Mouse (Mus musculus) layer of hippocampus, postnatal 25 days (tissue): ENCODE results near the gene Fbxw5. TPM values are rescaled to one million over a fixed set of nuclear protein-coding genes. Genes with fewer than 3 reads are reported as not detected.

ENCODE experiments used
- DNase-seq, 2 experiments: peaks; one replicate each; pipeline ENCODE4 v3.0.0; 2022; ENCODE audit warnings: mixed read lengths in 2 of 2, low spot score in 1 of 2; ENCODE audit errors: extremely low spot score in 1 of 2
- total RNA-seq, 2 experiments: library from RNA; stranded (reverse); gene quantifications; 2 replicates each; pipeline ENCODE4 v1.2.3; 2021

Fbxw5 gene
- total RNA-seq, 2 experiments from 2014 or later, result 114 to 131 TPM

DNA sequence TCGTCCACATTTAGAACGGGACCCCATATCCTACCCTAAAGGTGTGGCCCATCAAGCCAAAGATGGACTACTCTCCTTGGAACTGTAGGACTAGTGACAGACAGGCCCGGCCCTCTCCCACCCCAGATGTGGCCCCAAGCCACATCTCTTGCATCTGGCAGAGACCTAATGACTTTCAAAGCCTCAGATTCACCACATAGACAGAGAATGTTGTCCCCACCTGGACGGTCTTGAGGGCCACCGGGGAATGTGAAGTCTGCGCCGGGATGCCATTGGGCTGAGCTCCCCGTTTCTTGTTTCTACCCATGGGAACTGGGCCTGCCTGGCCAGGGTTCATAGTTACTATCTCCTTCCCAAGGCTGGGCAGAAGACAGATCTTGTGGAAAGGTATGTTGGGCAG is 23.0 kb upstream of the Fbxw5 start:
- DNase-seq, result no peak

DNA sequence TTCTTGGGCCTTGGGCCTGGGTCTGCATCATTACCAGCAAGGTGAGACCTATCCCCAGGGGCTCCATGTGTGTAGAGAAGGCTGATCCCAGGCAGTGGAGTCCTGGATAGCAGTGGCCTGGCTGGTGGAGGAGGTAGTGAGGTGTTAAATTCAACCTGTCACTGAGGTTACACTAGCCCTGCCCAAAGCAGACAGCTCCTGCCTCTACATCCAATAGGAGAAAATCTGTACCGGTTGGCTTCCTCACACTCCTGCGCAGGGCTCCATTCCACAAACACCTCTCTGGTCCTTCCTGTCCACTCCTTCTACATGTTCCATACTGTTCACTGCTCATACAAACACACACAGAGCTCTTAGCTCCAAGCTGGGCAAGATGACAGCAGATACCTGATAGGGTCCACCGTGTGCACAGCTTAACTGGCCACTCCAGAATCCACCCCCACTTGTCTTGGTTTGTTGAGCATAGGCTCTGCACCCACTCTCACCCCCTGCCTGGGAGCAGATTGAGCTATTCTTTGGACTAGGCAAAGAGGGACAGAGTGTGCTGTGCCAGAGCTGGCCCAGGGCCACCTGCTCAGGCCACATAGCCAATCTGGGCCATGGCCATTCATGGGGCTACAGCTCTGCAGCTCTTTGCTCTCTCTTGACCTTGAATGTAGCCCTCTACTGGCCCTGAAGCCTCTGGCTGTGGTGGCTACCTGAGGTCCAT is 22.4 kb upstream of the Fbxw5 start:
- peak in 1 of 2 experiments; percentile 31 for DNase-seq

- DNase-seq, result no peak
These were observed 20.8 kb upstream of the Fbxw5 start for GRCm38 (mm10) chr2:25479551-25480311.

DNA sequence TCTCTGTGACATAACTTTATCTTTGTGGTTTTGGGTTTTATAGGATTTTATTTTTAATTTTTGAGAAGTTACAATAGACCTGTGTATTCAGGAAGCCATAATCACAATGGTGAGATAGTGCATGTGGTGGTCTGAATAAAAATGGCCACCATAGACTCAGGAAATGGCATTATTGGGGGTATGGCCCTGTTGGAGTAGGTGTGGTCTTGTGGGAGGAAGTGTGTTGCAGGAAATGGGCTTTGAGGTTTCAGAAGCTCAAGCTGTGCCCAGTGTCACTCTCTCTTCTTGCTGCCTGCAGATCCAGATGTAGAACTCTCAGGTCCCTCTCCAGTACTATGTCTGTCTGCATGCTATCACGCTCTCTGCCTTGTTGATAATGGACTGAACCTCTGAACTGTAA is 20.0 kb upstream of the Fbxw5 start:
- no peak for DNase-seq

DNA sequence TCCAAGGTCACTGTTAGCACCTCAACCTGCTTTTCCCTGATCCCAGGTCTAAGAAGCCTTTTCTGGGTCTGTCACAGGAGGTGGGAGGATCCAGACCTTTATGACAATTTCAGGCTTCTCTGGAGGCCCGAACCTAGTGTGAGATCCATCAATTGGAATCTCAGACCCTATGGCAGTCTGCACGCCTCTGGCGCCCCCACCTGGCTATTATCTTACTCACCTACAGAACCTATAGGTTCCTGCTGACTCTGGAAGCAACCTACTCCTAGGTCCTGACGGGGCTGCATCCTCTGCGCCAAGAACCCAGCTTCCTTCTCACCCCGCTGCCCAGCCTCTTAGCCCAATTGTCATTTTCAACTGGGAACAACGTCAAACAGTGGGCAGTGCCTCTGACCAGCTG is 17.6 kb upstream of the Fbxw5 start:
- peak in 1 of 2 experiments; percentile 37 for DNase-seq

DNA sequence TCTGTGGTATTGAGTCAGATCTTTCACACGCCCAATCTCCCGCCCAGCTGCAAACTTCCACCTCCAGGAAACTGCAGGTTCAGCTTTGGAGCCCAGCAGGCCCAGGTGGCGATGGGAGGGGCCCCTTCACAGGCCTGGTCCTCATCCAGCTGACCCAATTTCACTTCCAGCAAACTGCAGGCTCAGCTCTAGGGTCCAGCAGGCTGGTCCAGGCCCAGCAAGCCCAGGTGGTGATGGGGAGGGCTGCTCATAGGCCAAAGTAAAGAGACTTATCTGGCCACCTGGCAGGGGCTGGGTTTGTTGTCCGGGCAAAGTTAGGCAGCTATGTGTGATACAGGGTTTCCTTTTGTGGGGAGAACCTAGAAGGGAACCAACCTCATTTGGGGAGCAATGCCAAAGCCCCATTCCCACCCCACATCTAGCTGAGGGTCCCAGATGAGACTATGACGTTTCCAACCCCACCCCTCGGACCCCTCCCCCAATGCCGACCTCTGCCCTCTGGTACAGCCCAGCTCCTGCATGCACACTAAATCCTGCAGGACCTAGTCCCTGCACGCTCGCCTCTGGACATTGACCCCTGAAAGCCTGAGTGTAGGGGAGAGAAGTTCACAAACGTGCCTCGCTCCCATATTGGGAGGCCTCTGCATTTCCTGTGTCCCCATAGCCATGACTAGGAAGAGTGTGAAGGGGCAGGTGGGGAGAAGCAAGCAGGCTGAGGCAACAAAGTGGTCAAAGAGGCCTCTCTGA is 15.5 kb upstream of the Fbxw5 start:
- no peak for DNase-seq

- DNase-seq, result no peak
These were observed 12.4 kb upstream of the Fbxw5 start for GRCm38 (mm10) chr2:25487965-25488670.

GRCm38 (mm10) chr2:25488671-25489068 is 11.9 kb upstream of the Fbxw5 start:
- no peak for DNase-seq

DNA sequence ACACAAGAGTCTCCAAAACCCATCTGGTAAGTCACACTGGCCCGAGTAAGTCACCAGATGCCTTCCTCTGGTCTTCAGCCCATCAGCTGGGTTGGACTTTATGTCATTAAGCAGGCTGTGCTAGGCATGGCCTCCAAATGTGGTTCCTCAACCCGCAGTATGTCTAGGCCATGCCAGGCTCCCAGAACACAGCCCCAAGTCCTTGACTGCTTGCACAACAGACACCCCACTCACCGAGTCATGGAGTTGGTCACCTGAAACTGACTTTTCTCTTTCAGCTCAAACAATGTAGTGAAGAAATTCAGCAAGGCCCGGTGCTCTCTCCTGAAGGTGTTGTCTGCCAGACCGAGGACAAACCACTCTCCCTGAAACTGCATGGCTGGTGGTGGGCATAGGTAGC is 7.6 kb upstream of the Fbxw5 start:
- no peak for DNase-seq

GRCm38 (mm10) chr2:25493476-25493961 is 7.0 kb upstream of the Fbxw5 start, which contains the start of gene Lcn12:
Lcn12 (minus strand) TSS chr2:25493911.
- no peak for DNase-seq

GRCm38 (mm10) chr2:25496462-25496861 is 4.1 kb upstream of the Fbxw5 start:
- DNase-seq, result no peak

DNA sequence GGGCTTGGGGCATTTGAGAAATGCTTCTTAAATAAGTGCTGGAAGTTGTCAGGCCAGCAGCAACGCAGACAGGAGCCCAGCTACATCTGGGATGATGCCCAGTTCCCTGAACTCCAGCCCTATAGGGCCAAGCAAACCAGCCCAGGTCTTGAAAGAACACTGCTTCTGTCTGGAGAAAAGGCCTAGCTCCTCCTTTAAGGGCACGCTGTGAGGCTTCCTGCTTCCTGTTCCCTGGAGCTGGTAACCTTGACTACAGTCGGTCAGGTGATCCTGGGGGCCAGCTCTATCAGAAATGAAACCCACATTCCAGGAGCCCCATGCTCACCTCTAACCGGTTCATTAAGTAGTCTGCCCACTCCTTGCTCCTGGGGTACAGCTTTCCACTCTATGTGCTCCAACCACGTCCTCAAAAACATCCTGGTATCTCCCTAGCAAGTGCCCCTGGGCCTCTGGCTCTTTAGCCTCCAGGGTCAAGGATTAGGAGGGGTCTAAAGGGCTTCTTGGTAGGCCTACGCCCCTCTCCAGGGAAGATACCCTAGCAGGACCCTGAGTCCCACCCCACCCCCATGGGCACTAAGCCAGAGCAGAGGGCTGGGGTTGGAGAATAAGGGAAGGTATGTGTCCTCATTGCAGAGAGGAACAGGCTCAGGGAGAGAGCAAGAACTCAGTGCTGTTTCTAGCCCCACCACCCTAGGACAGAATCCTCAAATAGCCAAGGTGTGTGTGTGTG is 2.5 kb upstream of the Fbxw5 start:
- DNase-seq, result no peak

GRCm38 (mm10) chr2:25498622-25499478 is 1.7 kb upstream of the Fbxw5 start:
- no peak for DNase-seq

GRCm38 (mm10) chr2:25500071-25500575 is 427 bp upstream of the Fbxw5 start:
- no peak for DNase-seq

DNA sequence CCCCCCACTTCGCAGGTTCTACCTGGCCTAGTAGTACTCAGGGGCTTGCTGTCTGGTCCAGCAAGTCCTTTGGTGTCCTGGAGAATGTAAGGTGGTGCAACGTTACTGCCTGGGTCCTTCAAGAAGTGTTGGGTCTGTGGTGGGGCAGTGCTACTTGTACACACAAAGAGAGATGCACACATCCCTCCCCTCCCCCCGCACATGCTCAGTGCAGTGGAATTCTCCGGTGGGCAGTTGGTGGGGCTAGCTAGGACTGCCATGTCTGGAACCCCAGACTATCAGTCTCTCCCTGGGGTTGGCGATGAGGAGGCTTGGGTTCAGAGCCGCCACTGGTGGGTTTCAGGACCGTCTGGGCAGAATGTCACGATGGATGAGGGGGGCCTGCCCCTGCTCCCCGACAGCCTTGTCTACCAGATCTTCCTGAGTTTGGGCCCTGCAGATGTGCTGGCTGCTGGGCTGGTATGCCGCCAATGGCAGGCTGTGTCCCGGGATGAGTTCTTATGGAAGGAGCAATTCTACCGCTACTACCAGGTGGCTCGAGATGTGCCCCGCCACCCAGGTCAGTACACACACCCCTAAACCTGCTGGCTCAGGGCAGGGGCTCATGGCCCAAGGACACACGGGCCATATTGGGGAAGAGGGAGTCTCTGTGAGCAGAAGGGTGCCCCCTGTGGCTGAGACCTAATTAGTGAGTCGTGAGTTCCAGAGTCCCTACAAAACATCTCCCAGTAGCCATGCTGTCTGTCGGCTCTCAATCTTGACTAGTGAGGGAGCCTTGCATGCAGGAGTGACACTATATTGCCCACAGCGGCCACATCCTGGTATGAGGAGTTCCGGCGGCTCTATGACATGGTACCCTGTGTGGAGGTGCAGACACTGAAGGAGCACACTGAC is 1.3 kb downstream of the Fbxw5 start, which contains the start of gene C8g:
TSS of gene C8g (minus strand) at position 127 of the 894 bp plus-strand sequence.
- DNase-seq, result no peak

- no peak for DNase-seq
These were observed 2.2 kb downstream of the Fbxw5 start for GRCm38 (mm10) chr2:25502726-25503125.

GRCm38 (mm10) chr2:25504538-25504937 is 4.0 kb downstream of the Fbxw5 start:
- DNase-seq, result no peak
